Mouse (Mus musculus): ENCODE measurements around the gene Tmprss4. TPM values are rescaled to one million over a fixed set of nuclear protein-coding genes. Genes with fewer than 3 reads are reported as not detected.

Tmprss4 gene
- total RNA-seq, 2 experiments from 2014 or later: not detected

DNA sequence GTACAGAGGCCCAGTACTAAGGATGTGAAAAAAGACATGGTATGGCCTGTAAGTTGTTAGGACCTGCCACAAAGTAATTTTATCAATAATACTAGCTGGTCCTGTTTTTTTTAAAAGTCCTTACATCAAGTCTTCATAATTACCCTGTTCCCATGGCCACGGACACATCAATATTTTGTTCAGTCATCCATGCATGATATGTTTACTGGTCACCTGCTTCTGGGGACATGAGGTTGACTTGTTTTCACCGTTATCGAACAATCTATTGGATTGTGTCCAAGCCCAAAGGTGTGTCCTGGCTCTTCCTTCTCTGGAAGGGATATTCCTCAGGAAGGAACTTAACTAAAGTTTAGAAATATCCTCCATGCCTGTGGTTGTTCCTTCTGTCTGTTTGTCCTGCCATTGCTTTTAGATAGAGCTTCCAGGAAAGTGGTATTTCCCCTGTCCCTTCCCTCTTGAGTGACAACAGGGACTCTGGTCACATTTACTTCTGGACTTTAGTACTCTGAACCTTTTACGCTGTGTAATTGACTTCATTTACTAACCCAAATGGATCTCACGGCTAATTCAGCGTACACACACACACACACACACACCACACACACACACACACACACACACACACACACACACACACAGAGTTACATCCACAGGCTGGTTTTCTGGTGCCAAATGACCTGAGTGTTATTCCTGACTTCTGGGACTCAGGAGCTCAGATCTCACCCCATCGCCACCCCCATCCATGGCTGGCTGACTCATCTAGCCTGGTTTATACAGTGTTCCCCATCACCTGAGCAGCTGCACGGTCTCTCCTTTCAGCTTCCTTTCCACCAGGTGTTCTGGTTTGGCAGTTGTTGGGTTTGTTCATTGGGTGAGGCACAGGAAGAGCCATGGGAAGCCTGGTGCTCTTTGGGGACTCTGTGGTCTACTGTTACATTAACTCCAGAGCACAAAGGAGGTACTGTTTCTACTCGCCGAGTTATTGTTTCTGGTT is 15.0 kb downstream of the Tmprss4 start:
- DNase-seq (ENCODE audit: low spot score in 2 of 2): no peak
- Histone ChIP-seq H3K4me3 (no peak overlapping the region), H3K27ac (no peak overlapping the region)
- no peak for TF ChIP-seq CTCF (conservative IDR thresholded peaks at IDR 0.05)

DNA sequence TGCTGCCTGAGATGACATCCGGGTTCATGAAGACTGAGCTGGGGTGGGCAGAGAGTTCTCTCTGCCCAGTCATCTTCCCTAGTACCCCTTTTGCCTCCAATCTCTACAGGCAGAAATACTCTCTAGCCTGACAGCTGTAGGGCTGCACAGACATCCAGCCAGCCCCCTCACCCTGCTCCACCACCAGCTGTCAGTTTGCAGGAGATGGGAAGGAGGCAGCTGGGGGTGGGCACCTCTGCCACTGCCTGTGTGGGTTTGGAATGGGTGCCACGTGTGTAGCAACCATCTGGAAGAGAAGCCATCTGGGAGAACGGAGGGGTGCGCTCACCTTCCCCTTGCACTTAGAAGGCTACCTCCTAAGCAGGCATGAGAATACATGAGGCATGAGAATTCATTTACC is 18.6 kb downstream of the Tmprss4 start:
- H3K27ac ChIP-seq: peak overlapping the region; percentile 18; the same call in 1 of the 2 replicates
- TF ChIP-seq CTCF (conservative IDR thresholded peaks at IDR 0.05): no peak

DNA sequence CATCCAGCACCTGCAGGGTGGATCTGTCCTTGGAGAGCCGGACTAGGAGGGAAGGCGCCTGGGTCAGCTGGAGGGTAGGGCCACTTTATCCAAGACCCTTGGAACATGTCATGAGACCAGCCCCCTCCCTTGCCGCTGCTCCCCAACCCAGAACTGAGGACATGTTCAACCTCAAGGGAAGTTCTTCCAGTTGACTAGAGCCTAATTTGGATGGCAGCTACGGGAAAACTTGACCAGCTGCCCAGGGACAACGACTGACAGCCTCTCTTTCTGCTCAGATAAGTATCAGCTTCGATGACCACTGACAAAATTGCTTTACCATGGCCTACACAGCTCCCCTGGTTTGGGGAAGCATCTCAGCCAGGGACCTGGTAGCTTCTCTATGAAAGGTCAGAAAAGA is 20.6 kb downstream of the Tmprss4 start:
- no peak for DNase-seq (ENCODE audit: low spot score in 2 of 2)
- no peak for TF ChIP-seq CTCF (conservative IDR thresholded peaks at IDR 0.05)
- H3K4me3 ChIP-seq: no peak overlapping the region
- H3K27ac ChIP-seq: no peak overlapping the region

More for the DNA sequence above, 18.6 kb downstream of the Tmprss4 start:
- no peak overlapping the region for H3K4me3 ChIP-seq
- peak; percentile 23 to 59 for DNase-seq (ENCODE audit: low spot score in 2 of 2)

GRCm38 (mm10) chr9:45182521-45182920 is 21.4 kb downstream of the Tmprss4 start:
- no peak for TF ChIP-seq CTCF (conservative IDR thresholded peaks at IDR 0.05)
- no peak for DNase-seq (ENCODE audit: low spot score in 2 of 2)
- Histone ChIP-seq H3K27ac (no peak overlapping the region), H3K4me3 (no peak overlapping the region)

DNA sequence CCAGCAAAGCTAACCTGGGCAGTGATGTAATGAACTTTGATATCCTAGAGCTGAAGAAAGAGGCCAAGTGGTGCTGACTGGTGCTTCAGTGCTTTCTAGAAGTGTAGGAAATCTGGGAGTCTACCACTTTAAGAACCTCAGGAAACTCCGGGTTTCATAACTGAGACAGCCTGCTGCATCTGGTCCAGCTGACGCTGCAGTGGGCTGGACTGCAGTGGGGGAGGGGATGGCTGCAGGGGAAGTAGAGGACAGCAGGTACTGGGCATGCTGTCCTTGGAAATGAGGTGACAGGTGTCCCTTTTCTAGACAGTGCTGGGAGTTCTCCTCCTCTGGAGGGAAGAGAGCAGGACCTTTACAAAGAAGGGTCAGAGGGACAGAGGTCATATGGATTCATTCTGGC is 22.1 kb downstream of the Tmprss4 start, which contains the start of gene BC049352:
Gene BC049352, plus strand, starts transcription at position 238 of the 400 bp plus-strand sequence.
- no peak for TF ChIP-seq CTCF (conservative IDR thresholded peaks at IDR 0.05)
- no peak within 1 kb of the TSS for H3K4me3 ChIP-seq
- H3K27ac ChIP-seq: no peak within 1 kb of the TSS
- no peak for DNase-seq (ENCODE audit: low spot score in 2 of 2)

DNA sequence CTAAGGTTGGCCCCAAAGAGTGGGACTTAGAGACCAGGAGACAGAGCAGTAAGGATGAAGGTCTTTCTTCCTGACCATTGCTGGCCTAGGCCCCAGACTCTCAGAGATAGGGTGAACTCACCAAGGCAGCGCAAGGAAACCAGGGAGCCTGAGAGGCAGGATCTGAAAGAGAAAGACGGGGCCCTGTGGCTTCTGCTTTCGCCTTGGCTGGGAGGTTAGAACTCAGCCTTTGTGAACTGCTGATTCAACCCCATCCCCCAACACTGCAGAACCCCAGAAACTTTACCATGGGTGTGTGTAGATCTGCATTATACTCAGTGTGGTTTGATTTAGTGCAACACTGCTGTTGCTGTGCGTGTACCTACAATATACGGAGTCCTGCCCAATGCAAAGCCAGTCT is 24.6 kb downstream of the Tmprss4 start:
- no peak for TF ChIP-seq CTCF (conservative IDR thresholded peaks at IDR 0.05)
- H3K4me3 ChIP-seq: no peak overlapping the region
- no peak for DNase-seq (ENCODE audit: low spot score in 2 of 2)
- no peak overlapping the region for H3K27ac ChIP-seq

DNA sequence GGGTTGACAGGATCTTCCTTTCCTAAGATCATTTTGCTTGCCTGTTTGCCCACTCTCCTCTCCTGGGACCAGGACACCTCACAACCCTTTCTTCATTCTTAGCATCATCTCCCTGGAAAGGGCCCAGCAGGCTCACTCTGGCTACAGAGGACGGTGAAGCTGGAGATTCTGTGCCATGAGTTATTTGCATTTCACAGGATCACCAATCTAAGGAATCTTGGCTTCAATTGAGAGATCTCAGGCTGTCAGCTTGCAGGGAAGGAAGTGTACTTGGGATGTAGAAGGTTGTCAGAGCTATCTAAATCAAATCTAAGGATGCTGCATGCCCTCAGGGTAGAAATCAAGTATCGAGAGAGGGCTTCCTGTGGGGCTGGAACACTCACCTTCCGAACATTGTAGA is 30.4 kb downstream of the Tmprss4 start:
- Histone ChIP-seq H3K4me3 (no peak overlapping the region), H3K27ac (no peak overlapping the region)
- no peak for TF ChIP-seq CTCF (conservative IDR thresholded peaks at IDR 0.05)
- DNase-seq (ENCODE audit: low spot score in 2 of 2): no peak

DNA sequence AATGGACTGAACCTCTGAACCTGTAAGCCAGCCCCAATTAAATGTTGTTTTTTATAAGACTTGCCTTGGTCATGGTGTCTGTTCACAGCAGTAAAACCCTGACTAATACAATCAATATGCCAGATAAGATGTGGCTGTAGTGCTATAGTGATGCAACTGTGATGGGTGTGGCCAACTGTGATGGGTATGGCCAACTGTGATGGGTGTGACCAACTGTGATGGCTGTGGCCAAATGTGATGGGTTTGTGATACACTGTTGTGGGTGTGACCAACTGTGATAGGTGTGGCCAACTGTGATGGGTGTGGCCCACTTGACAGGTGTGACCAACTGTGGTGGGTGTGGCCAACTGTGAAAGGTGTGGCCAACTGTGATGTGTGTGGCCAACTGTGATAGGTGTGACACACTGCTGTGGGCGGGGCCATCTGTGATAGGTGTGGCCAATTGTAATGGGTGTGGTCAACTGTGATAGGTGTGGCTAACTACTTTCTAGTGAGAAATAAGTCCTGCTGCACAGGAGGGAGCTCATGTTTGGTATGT is 32.8 kb downstream of the Tmprss4 start:
- Histone ChIP-seq H3K4me3 (no peak overlapping the region), H3K27ac (no peak overlapping the region)
- DNase-seq (ENCODE audit: low spot score in 2 of 2): no peak
- no peak for TF ChIP-seq CTCF (conservative IDR thresholded peaks at IDR 0.05)

DNA sequence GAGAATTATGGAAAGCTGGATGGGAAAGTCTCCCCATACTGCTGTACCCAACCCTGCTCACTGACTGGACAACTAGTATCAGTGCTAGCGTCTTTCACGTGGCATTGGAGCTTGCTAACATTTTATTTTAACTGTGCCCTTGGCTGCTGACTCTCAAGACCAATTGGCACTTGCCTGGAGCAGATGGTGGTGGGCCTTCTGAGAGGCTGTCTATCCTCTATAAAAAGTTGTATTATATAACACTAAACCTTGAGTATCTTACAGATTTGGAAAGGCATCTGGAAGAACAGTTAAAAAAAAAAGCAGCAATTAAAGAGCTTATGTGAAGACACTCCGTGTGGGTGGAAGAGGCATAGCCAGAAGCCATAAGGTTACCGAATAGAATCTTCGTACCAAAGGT is 33.7 kb downstream of the Tmprss4 start:
- Histone ChIP-seq H3K4me3 (no peak overlapping the region), H3K27ac (no peak overlapping the region)
- no peak for DNase-seq (ENCODE audit: low spot score in 2 of 2)
- no peak for TF ChIP-seq CTCF (conservative IDR thresholded peaks at IDR 0.05)

DNA sequence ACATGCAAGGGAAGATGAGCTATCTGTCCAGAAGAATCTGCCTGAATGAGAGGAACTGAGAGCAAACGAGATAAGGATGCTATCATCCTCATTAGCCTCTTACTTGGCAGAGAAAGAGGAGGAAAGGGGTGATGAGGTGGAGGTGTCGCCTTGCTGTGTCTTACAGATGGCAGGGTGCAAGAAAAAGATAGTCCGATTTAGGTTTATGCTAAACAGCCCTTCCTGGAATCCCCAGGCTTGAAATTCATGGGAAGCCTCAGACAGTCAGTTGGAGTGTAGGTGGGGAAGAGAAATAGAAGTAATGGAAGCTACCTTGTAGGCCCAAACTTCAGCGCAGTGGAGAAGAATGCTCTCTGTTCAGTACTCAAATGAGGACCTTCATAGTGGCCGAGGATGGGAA is 36.0 kb downstream of the Tmprss4 start:
- no peak overlapping the region for H3K4me3 ChIP-seq
- no peak for TF ChIP-seq CTCF (conservative IDR thresholded peaks at IDR 0.05)
- no peak overlapping the region for H3K27ac ChIP-seq
- no peak for DNase-seq (ENCODE audit: low spot score in 2 of 2)

DNA sequence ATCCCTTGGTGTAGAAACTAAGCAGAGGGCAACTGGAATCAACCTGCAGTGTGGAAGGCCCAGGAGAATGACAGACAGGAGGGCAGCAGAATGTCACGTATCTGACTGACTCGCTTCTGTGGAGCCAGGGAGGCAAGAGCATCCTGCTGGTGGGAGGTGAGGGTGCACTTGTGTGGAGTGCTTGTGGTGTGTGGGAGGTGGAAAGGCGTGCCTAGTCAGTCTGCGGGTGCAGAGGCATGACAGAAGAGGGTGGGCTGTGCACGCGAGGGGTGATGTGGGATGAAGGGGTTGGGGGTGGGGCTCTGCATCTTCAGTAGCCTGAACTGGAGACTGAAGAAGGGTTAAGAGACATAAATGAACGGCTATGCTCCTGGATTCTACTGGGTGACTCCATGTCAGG is 50.5 kb downstream of the Tmprss4 start:
- Histone ChIP-seq H3K27ac (no peak overlapping the region), H3K4me3 (no peak overlapping the region)
- TF ChIP-seq CTCF (conservative IDR thresholded peaks at IDR 0.05): no peak
- DNase-seq (ENCODE audit: low spot score in 2 of 2): no peak

- no peak for TF ChIP-seq CTCF (conservative IDR thresholded peaks at IDR 0.05)
- Histone ChIP-seq H3K27ac (no peak overlapping the region), H3K4me3 (no peak overlapping the region)
- DNase-seq (ENCODE audit: low spot score in 2 of 2): no peak
These were observed 53.0 kb downstream of the Tmprss4 start for GRCm38 (mm10) chr9:45150933-45151332.

- peak; percentile 98 for TF ChIP-seq CTCF (conservative IDR thresholded peaks at IDR 0.05)
- H3K4me3 ChIP-seq: peak overlapping the region; percentile 58
- DNase-seq (ENCODE audit: low spot score in 2 of 2): peak; percentile 63 to 87
- peak overlapping the region; percentile 71; the same call in 1 of the 2 replicates for H3K27ac ChIP-seq
These were observed 57.7 kb downstream of the Tmprss4 start for GRCm38 (mm10) chr9:45146267-45146597.
